Mouse (Mus musculus) CH12.LX (cell line): ENCODE measurements at regions not wholly inside any gene's neighbourhood (a gene's known extent, or its start where the extent isn't known, plus 50 kb on each side); places are given as distances from the start of the nearest gene placed in this dataset.

Source experiments
- DNase-seq: peaks from one replicate; pipeline ENCODE4 v3.0.0-alpha.2; 2013; ENCODE audit errors: extremely low read depth
- H3K27ac ChIP-seq: 2 replicates; pipeline ENCODE4 v1.5.1; 2012; ENCODE audit warnings: low read depth, mild to moderate bottlenecking, control low read depth, moderate library complexity; ENCODE audit not compliant: insufficient read depth
- H3K27me3 ChIP-seq: replicated peaks from 2 replicates; pipeline ENCODE3; 2012; ENCODE audit warnings: inconsistent platforms
- H3K36me3 ChIP-seq, 2 experiments: replicated peaks in 1 of 2; 2 replicates each; pipeline versions ENCODE3 to v1.6.1; 2012; ENCODE audit warnings: inconsistent platforms in 1 of 2, low read length in 1 of 2, mild to moderate bottlenecking in 1 of 2, mixed read lengths in 1 of 2, moderate library complexity in 1 of 2; ENCODE audit not compliant: control insufficient read depth in 1 of 2, insufficient read depth in 1 of 2
- H3K4me1 ChIP-seq, 2 experiments: 2 replicates each; pipeline ENCODE4 v1.6.1; 2012; ENCODE audit warnings: inconsistent platforms in 1 of 2, moderate library complexity in 1 of 2; ENCODE audit not compliant: insufficient read depth in 2 of 2, control insufficient read depth in 1 of 2
- H3K4me2 ChIP-seq: 2 replicates; pipeline ENCODE4 v1.6.1; 2012; ENCODE audit warnings: low read depth, mild to moderate bottlenecking, control low read depth; ENCODE audit not compliant: poor library complexity, insufficient read depth, severe bottlenecking
- H3K4me3 ChIP-seq, 3 experiments: fragments of 150-350 bp in 1 of 3; sonication (generic) in 1 of 3; replicated peaks in 1 of 3; 2 replicates each; pipeline versions ENCODE3 to v1.5.1; 2011 to 2012; ENCODE audit warnings: low read depth in 2 of 3, low read length in 2 of 3, mild to moderate bottlenecking in 2 of 3, moderate library complexity in 2 of 3, control low read depth in 1 of 3, improper control_type of control experiment in 1 of 3, inconsistent platforms in 1 of 3, mixed read lengths in 1 of 3; ENCODE audit not compliant: poor library complexity in 1 of 3
- H3K79me2 ChIP-seq: replicated peaks from 2 replicates; pipeline ENCODE4 v1.6.1; 2012; ENCODE audit warnings: mild to moderate bottlenecking, moderate library complexity; ENCODE audit not compliant: control insufficient read depth, poor library complexity, insufficient read depth, severe bottlenecking; ENCODE audit errors: extremely low read depth
- H3K9ac ChIP-seq: 2 replicates; pipeline ENCODE4 v1.6.1; 2012; ENCODE audit warnings: low read depth, mild to moderate bottlenecking, control low read depth, moderate library complexity; ENCODE audit not compliant: insufficient read depth
- H3K9me3 ChIP-seq: replicated peaks from 2 replicates; pipeline ENCODE3; 2012; ENCODE audit warnings: low read length, inconsistent platforms, mixed read lengths
- BHLHE40 ChIP-seq: IDR thresholded peaks from 2 replicates; pipeline ENCODE4 v1.6.1; 2011; ENCODE audit warnings: mild to moderate bottlenecking, low read depth, low read length, improper control_type of control experiment
- CHD2 ChIP-seq: IDR thresholded peaks from 2 replicates; pipeline ENCODE4 v1.6.1; 2011; ENCODE audit warnings: low read length, improper control_type of control experiment
- CTCF ChIP-seq, 2 experiments: IDR thresholded peaks in 1 of 2; conservative IDR thresholded peaks in 1 of 2; 2 replicates each; pipeline ENCODE4 v1.5.1; 2011 to 2012; ENCODE audit warnings: low read depth in 2 of 2, low read length in 2 of 2, improper control_type of control experiment in 1 of 2, inconsistent platforms in 1 of 2, mild to moderate bottlenecking in 1 of 2, moderate library complexity in 1 of 2
- E2F4 ChIP-seq: IDR thresholded peaks from 2 replicates; pipeline ENCODE4 v1.6.1; 2011; ENCODE audit warnings: low read depth, low read length, improper control_type of control experiment; ENCODE audit not compliant: insufficient replicate concordance
- EP300 ChIP-seq: IDR thresholded peaks from 2 replicates; pipeline ENCODE4 v1.6.1; 2011; ENCODE audit warnings: low read length, improper control_type of control experiment
- GABPA ChIP-seq: IDR thresholded peaks from 2 replicates; pipeline ENCODE4 v1.6.1; 2012; ENCODE audit warnings: low read depth, low read length, improper control_type of control experiment, inconsistent platforms; ENCODE audit not compliant: insufficient replicate concordance
- HCFC1 ChIP-seq: IDR thresholded peaks from 2 replicates; pipeline ENCODE4 v1.6.1; 2012; ENCODE audit warnings: low read depth, mild to moderate bottlenecking, inconsistent platforms, low read length, improper control_type of control experiment
- IRF4 ChIP-seq: IDR thresholded peaks from 2 replicates; pipeline ENCODE4 v1.6.1; 2014; ENCODE audit warnings: low read depth, mild to moderate bottlenecking, inconsistent platforms, low read length, improper control_type of control experiment
- JUN ChIP-seq: IDR thresholded peaks from 2 replicates; pipeline ENCODE4 v1.6.1; 2011; ENCODE audit warnings: low read depth, mild to moderate bottlenecking, low read length, improper control_type of control experiment, moderate library complexity; ENCODE audit not compliant: insufficient read depth
- JUND ChIP-seq: conservative IDR thresholded peaks from 2 replicates; pipeline ENCODE4 v1.6.1; 2011; ENCODE audit warnings: low read depth, low read length, improper control_type of control experiment
- KAT2A ChIP-seq: IDR thresholded peaks from 2 replicates; pipeline ENCODE4 v1.6.1; 2012; ENCODE audit warnings: low read length, improper control_type of control experiment, inconsistent platforms; ENCODE audit not compliant: insufficient replicate concordance
- MAX ChIP-seq: IDR thresholded peaks from 2 replicates; pipeline ENCODE4 v1.6.1; 2011; ENCODE audit warnings: low read length, improper control_type of control experiment
- PAX5 ChIP-seq: IDR thresholded peaks from 2 replicates; pipeline ENCODE4 v1.6.1; 2012; ENCODE audit warnings: low read length, inconsistent platforms, mixed read lengths
- POLR2A ChIP-seq: IDR thresholded peaks from 2 replicates; pipeline ENCODE4 v1.6.1; 2011; ENCODE audit warnings: low read depth, mild to moderate bottlenecking, improper control_type of control experiment, low read length
- POLR2AphosphoS2 ChIP-seq: IDR thresholded peaks from 2 replicates; pipeline ENCODE4 v1.6.1; 2011; ENCODE audit warnings: low read depth, low read length, improper control_type of control experiment
- SMC3 ChIP-seq: IDR thresholded peaks from 2 replicates; pipeline ENCODE4 v1.6.1; 2011; ENCODE audit warnings: low read depth, low read length, improper control_type of control experiment
- TBP ChIP-seq: conservative IDR thresholded peaks from 2 replicates; pipeline ENCODE4 v1.6.1; 2011; ENCODE audit warnings: low read depth, low read length, improper control_type of control experiment
- TCF12 ChIP-seq: IDR thresholded peaks from 2 replicates; pipeline ENCODE4 v1.6.1; 2014; ENCODE audit warnings: low read depth, mild to moderate bottlenecking, inconsistent platforms, low read length, improper control_type of control experiment
- USF1 ChIP-seq: IDR thresholded peaks from 2 replicates; pipeline ENCODE4 v1.6.1; 2014; ENCODE audit warnings: low read depth, mild to moderate bottlenecking, inconsistent platforms, low read length, improper control_type of control experiment
- ZKSCAN1 ChIP-seq: IDR thresholded peaks from 2 replicates; pipeline ENCODE4 v1.6.1; 2012; ENCODE audit warnings: low read depth, inconsistent platforms, low read length, improper control_type of control experiment, borderline replicate concordance
- ZMIZ1 ChIP-seq: IDR thresholded peaks from 2 replicates; pipeline ENCODE4 v1.6.1; 2012; ENCODE audit warnings: low read depth, mild to moderate bottlenecking, inconsistent platforms, low read length, improper control_type of control experiment
- dilution Hi-C: fragments of 300-500 bp; cut with MboI; formaldehyde crosslinking; loops from 2 replicates; pipeline ENCODE4 v1.14.3; 2020; ENCODE audit warnings: low sequenced_read_pairs; ENCODE audit not compliant: extremely low pct_unique_long_range_greater_than_20kb, extremely low pct_ligation_motif_present
- in situ Hi-C: fragments of 300-500 bp; cut with MboI; formaldehyde crosslinking; loops from 3 replicates; pipeline ENCODE4 v1.14.3; 2019; ENCODE audit warnings: low sequenced_read_pairs, low pct_ligation_motif_present, low pct_unique_long_range_greater_than_20kb, mixed read lengths

- peaks cover 3% of the 10 kb centered on the region for H3K9me3 ChIP-seq
- H3K27me3 ChIP-seq: peaks cover 8% of the 10 kb centered on the region
- no peak overlapping the region for H3K27ac ChIP-seq
- no peak overlapping the region for H3K9ac ChIP-seq
- DNase-seq: no peak
- TF ChIP-seq IRF4 (no peak), ZKSCAN1 (no peak)
- dilution Hi-C loops (no loop called here), in situ Hi-C loops (no loop called here)
- H3K4me3 ChIP-seq: no peak overlapping the region
- no peak overlapping the region for H3K4me2 ChIP-seq
- H3K4me1 ChIP-seq: peaks cover 0 to 6% of the 10 kb centered on the region in 2 experiments; a peak in 1 of 4 replicates
- no peaks in the 10 kb centered on the region for H3K79me2 ChIP-seq
- no peaks in the 10 kb centered on the region for H3K36me3 ChIP-seq
Observed at GRCm38 (mm10) chr2:166303854-166304253, 148.4 kb upstream of the Sulf2 start.

- in situ Hi-C loops: no loop called here
- peaks cover 0 to 6% of the 10 kb centered on the region in 2 experiments; a peak in 1 of 4 replicates for H3K4me1 ChIP-seq
Observed at GRCm38 (mm10) chr2:166301161-166301560, 145.7 kb upstream of the Sulf2 start.

GRCm38 (mm10) chr2:166294672-166295071, 139.2 kb upstream of the Sulf2 start:
- in situ Hi-C loops (no loop called here), dilution Hi-C loops (no loop called here)
- no peak for DNase-seq
- no peak overlapping the region for H3K4me2 ChIP-seq
- TF ChIP-seq HCFC1 (no peak), PAX5 (no peak), EP300 (no peak), CHD2 (no peak), E2F4 (no peak), CTCF (conservative IDR thresholded peaks at IDR 0.05 in 1 of 2, IDR thresholded peaks at IDR 0.05 in 1 of 2; ENCODE audit: low read depth in 2 of 2, low read length in 2 of 2) (no peak), JUND (no peak), JUN (no peak), POLR2AphosphoS2 (no peak), MAX (no peak)
- TF ChIP-seq, all 38 proteins: peak for 0
- H3K4me1 ChIP-seq: peaks cover 2 to 7% of the 10 kb centered on the region in 2 experiments; a peak in 3 of 4 replicates
- no peaks in the 10 kb centered on the region for H3K36me3 ChIP-seq
- H3K4me3 ChIP-seq: no peak overlapping the region
- H3K9ac ChIP-seq: no peak overlapping the region
- H3K9me3 ChIP-seq: no peaks in the 10 kb centered on the region
- H3K79me2 ChIP-seq: no peaks in the 10 kb centered on the region
- H3K27ac ChIP-seq: no peak overlapping the region
- H3K27me3 ChIP-seq: peaks cover 4% of the 10 kb centered on the region

More at GRCm38 (mm10) chr2:166301161-166301560, 145.7 kb upstream of the Sulf2 start:
- Histone ChIP-seq H3K9me3 (peaks cover 3% of the 10 kb centered on the region), H3K27me3 (peaks cover 4% of the 10 kb centered on the region), H3K9ac (no peak overlapping the region), H3K4me2 (no peak overlapping the region), H3K4me3 (no peak overlapping the region), H3K36me3 (no peaks in the 10 kb centered on the region), H3K79me2 (no peaks in the 10 kb centered on the region), H3K27ac (no peak overlapping the region)
- no peak for TF ChIP-seq POLR2A
- TF ChIP-seq KAT2A: no peak
- no peak for TF ChIP-seq SMC3
- TF ChIP-seq USF1: no peak
- TF ChIP-seq ZMIZ1: no peak
- no peak for TF ChIP-seq HCFC1
- TF ChIP-seq TCF12: no peak
- no peak for TF ChIP-seq BHLHE40
- TF ChIP-seq GABPA: no peak
- TF ChIP-seq TBP: no peak
- DNase-seq: no peak
- dilution Hi-C loops: no loop called here
